Mouse (Mus musculus) mesoderm, embryonic 11.5 days (tissue): ENCODE data around the gene Cfi.

ENCODE experiments used
- DNase-seq: peaks from one replicate; pipeline ENCODE4 v3.0.0-alpha.2; 2012; ENCODE audit warnings: low read depth, low spot score

The Cfi gene

DNA sequence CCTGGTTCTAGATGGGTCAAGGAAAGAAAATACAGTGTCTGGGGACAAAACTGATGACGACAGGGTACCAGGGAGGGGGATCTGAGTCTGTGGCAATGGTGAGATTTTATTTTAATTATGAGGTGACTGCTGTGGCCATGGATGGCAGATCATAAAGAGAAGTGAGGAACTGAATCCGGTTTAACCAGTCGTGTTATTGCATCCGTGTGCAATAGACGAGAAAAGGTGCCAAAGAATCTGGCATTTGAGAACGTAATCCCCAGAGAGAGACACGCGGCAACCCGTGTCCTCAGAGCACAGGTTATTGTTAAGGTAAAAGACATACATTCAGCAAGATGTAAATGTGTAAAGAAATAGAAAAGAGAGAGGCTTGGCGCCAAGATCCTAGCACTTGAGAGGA lies 41.6 kb downstream of the Cfi start:
- no peak for DNase-seq

DNA sequence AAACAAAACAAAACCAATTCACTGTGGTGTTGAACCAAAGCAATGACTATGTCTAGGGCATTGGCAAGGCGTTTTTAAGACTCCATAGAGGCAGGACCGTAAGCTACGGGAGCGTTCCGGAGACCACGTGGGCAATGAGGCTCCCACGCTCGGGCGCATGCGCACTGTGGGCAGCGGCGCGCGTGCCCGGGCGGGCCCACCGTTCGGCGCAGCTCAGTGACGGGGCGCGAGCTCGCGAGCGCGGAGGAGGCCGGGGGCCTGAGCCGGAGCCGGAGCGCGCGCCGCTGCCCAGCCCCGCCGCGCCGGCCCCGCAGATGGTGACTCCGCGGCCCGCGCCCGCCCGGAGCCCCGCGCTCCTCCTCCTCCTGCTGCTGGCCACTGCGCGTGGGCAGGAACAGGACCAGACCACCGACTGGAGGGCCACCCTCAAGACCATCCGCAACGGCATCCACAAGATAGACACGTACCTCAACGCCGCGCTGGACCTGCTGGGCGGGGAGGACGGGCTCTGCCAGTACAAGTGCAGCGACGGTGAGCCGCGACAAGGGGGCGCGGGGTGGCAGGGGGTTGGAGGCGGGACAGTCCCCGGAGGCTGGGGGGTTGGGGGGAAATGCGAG lies 42.8 kb downstream of the Cfi start, which contains the start of gene Pla2g12a:
TSS of gene Pla2g12a (plus strand) at position 202 of the 617 bp plus-strand sequence.
- DNase-seq: peak; percentile 94

DNA sequence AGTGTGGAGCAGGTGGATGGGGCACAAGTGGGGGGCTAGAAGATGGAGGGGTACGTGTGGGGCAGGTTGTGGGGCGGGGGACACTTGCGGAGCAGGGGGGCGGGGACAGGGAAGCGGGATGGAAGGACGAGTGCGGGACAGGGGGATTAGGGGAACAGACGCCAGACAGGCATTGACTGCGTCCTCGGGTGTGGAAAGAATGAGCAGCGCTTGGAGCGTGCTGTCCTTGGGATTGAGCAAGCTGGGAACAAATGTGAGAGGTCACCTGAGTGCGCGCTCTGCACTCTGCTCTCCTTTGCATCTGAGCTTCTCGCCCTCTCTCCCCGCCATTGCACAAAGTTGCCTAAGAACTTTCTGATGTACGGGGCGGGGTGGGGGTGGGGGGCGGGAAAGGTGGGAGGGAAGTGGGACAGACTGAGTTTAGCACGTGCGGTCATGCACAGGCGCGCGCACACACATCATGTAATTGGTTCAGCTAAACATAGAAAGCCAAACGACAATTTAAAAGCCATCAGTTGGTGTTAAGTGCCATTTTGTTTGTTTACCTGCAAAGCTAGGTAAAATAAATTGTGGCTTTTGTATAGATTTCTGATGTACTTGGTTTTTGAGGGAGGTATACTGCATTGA lies 43.6 kb downstream of the Cfi start:
- DNase-seq: peak; percentile 43

DNA sequence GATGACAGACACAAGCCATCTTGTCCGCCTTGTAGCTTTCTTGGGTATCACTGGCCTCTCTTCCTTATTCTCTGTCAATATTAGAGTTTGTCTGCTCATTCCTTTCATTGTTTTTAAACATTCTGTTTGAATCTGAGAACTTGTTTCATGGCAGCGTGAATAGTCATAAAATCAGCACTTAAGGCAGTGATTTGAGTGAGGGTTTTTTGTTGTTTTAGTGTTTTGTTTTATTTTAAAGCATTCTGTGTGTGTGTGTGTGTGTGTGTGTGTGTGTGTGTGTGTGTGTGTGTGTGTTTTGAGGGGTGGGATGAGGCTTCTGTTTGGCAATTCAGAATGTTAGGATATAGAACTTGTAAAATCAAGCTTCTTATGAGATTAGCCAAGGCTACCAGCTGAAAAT lies 44.2 kb downstream of the Cfi start:
- DNase-seq: no peak

DNA sequence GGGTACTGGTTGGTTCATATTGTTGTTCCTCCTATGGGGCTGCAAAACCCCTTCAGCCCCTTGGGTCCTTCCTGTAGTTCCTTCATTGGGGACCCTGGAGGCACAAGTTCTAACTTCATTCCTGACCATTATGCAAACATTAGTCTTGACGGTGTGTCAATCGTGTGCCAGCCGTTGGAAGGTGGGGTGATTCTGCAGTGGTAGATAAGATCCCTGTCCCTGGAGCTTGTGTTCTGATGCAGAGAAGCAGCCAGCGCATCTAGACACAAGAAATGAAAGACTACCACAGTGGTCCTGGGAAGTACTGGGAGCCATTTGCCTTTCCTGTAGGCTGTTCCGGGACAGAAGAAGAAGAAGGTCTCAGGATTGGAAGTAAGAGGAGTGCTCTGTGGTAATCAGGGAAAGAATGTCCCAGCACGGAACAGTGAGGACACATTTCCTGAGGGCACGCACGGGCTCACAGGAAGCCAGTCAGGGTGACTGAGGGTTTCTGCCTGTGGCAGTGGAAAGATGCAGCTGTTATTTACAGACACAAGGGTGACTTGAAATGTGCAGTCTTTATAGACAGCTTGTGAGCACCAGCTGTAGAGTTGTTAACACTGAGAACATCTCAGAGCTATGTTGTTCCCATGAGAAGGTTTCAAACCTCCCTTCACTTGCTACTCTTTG lies 45.4 kb downstream of the Cfi start:
- DNase-seq: no peak

GRCm38 (mm10) chr3:129885577-129885976 lies 49.9 kb downstream of the Cfi start:
- DNase-seq: no peak

- no peak for DNase-seq
These were observed 50.7 kb downstream of the Cfi start for GRCm38 (mm10) chr3:129886430-129886829.

DNA sequence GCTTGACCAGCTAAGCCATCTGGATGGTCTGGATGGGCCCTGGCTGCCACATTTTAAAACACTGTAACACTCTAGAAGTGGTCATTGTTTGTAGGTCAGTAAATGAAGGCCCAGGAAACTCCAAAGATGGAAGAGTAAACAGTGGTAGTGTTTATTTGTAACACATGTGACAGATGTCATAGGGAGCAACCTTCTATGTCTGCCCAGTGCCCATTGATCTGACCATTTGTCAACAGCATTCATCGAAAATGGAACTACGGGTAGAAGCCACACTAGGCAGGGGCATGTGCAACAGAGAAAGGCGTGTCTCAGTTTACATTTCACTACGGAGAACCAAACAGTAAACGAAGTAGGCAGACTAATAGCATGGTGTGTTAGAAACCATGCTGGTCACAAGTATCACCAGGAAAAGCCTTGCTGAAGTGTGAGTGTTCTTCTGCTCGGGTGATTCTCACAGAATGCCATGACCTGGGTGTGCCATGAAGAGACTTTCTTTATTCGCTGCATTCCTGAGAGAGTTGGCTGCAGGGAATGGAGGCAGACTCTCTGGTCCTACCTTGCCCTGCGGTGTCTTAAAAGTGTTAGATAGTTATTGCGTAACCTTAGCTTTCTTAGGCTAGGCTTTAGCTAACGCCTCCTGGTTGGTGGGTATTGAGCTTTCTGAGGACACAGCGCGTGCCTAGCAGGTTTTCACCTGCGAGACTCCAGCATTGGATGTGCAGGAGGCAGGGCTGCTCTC lies 52.3 kb downstream of the Cfi start:
- no peak for DNase-seq

DNA sequence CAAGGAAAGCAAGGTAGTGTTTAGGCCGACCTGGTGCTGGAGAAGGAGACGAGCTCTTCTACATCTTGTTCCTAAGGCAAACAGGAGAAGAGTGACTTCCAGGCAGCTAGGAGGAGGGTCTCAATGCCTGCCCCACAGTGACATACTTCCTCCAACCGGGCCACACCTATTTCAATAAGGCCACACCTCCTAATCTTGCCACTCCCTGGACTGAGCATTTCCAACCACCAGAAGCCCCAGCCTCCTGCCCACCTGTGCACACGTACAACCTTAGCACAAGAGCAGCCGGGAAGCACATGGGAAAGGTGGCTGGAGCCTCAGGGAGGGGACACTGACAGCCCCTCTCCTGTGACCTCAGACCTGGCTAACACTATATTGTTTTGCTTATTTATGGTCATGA lies 56.3 kb downstream of the Cfi start:
- no peak for DNase-seq

GRCm38 (mm10) chr3:129893143-129893542 lies 57.5 kb downstream of the Cfi start:
- no peak for DNase-seq

DNA sequence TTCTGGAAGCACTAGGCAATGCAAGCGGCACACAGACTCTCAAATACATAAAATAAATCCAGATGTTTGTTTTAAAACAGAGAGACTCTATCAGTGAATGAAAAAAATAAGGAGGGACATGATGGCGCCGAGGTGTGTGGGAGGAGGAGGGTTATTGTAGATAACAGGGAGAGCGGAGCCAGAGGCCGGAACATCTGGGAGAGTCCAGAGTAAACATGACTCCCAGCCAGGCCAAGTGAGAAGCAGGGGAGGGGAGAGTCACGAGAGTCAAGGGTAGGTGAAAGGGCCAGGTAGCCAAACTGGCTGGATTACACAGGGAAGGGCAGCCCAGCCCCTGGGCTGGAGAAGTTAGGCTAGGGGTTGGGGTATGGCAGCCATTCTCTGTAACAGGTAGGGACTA lies 60.9 kb downstream of the Cfi start:
- DNase-seq: no peak

- DNase-seq: no peak
These were observed 63.2 kb downstream of the Cfi start for GRCm38 (mm10) chr3:129898886-129899285.

- DNase-seq: peak; percentile 79
These were observed 65.7 kb downstream of the Cfi start, which contains the start of gene Casp6 for GRCm38 (mm10) chr3:129901271-129901809. Gene Casp6 (plus strand): TSS chr3:129901425.

DNA sequence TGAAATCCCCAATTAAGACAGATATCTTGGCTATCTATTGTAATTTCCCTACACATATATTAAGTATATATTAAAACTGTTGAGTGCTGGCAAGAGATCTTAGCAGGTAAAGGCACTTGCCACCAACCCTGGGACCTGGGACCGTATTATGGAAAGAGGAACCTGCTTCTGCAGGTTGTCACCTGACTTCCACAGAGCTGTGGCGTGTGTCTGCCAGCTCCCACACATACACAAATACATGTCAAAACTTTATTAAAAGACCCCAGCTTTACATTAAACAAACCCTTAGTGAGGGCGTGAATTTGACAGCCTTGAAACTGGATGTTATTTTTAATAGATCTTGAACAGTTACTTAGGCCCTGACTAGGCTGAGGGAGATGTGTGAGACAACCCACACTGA lies 67.7 kb downstream of the Cfi start:
- no peak for DNase-seq

GRCm38 (mm10) chr3:129903866-129904265 lies 68.2 kb downstream of the Cfi start:
- no peak for DNase-seq

- DNase-seq: no peak
These were observed 68.9 kb downstream of the Cfi start for GRCm38 (mm10) chr3:129904381-129905132.

- no peak for DNase-seq
These were observed 76.3 kb downstream of the Cfi start for GRCm38 (mm10) chr3:129912025-129912424.

- DNase-seq: no peak
These were observed 77.6 kb downstream of the Cfi start for GRCm38 (mm10) chr3:129913241-129913640.

- no peak for DNase-seq
These were observed 81.7 kb downstream of the Cfi start for GRCm38 (mm10) chr3:129917424-129917823.

GRCm38 (mm10) chr3:129918434-129918833 lies 82.8 kb downstream of the Cfi start:
- peak; percentile 72 for DNase-seq

- no peak for DNase-seq
These were observed 87.9 kb downstream of the Cfi start for GRCm38 (mm10) chr3:129923581-129923980.
